Mouse (Mus musculus) hindbrain, embryonic 10.5 days (tissue): ENCODE results near the gene Slc2a10. TPM values are rescaled to one million over a fixed set of nuclear protein-coding genes. Genes with fewer than 3 reads are reported as not detected.

ENCODE experiments used
- DNase-seq: peaks from one replicate; pipeline ENCODE4 v3.0.0-alpha.2; 2017; ENCODE audit warnings: low spot score
- H3K27ac ChIP-seq: fragments of 300-500 bp; sonication (generic); 2 replicates; pipeline ENCODE4 v1.5.1; 2016; ENCODE audit warnings: mild to moderate bottlenecking, moderate library complexity
- H3K27me3 ChIP-seq: fragments of 300-500 bp; sonication (generic); 2 replicates; pipeline ENCODE4 v1.6.1; 2016; ENCODE audit warnings: mild to moderate bottlenecking; ENCODE audit not compliant: poor library complexity, insufficient read depth, severe bottlenecking
- H3K36me3 ChIP-seq: fragments of 300-500 bp; sonication (generic); 2 replicates; pipeline ENCODE4 v1.6.1; 2016; ENCODE audit warnings: mild to moderate bottlenecking, moderate library complexity
- H3K4me1 ChIP-seq: fragments of 300-500 bp; sonication (generic); replicated peaks from 2 replicates; pipeline ENCODE4 v1.6.1; 2016; ENCODE audit warnings: mild to moderate bottlenecking
- H3K4me3 ChIP-seq: fragments of 300-500 bp; sonication (generic); 2 replicates; pipeline ENCODE4 v1.5.1; 2016; ENCODE audit warnings: mild to moderate bottlenecking, moderate library complexity
- H3K9me3 ChIP-seq: fragments of 300-500 bp; sonication (generic); 2 replicates; pipeline ENCODE4 v1.6.1; 2016; ENCODE audit warnings: mild to moderate bottlenecking, moderate library complexity
- WGBS: fragments of 180-500 bp; shearing (Covaris S2); methylation state at CpG from one replicate; pipeline ENCODE4 v1.1.7; 2016; 5-methylcytosine and 5-hydroxymethylcytosine counted together
- polyA plus RNA-seq: library from polyadenylated mRNA; unstranded; fragments of >200 nt; fragmentation: Nextera tagmentation; extraction: Ambion mirVana; gene quantifications from 2 replicates; pipeline ENCODE4 v1.2.1, GENCODE M21; 2016

The Slc2a10 gene
- polyA plus RNA-seq, 1 experiment from 2014 or later: 5.0 TPM

DNA sequence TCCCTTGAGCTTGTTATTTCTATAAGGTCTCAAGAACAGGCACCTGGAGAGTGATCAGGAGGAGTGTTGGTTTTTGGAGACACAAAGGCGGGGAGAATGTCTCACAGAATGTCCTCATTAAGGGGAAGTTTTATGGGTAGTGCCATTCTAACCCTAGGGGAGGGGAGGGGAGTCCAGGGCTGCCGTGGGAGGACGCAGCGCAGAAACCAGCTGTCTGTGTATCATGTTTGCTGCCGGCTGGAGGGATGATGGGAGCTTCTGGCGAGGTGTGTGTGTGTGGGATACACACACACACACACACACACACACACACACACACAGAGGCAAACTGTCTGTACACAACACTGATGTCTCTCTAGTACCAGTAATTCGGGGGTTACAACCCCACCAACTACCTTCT is 8.8 kb downstream of the Slc2a10 start:
- 66% methylated on average over 7 of the region's 7 CpGs for WGBS

DNA sequence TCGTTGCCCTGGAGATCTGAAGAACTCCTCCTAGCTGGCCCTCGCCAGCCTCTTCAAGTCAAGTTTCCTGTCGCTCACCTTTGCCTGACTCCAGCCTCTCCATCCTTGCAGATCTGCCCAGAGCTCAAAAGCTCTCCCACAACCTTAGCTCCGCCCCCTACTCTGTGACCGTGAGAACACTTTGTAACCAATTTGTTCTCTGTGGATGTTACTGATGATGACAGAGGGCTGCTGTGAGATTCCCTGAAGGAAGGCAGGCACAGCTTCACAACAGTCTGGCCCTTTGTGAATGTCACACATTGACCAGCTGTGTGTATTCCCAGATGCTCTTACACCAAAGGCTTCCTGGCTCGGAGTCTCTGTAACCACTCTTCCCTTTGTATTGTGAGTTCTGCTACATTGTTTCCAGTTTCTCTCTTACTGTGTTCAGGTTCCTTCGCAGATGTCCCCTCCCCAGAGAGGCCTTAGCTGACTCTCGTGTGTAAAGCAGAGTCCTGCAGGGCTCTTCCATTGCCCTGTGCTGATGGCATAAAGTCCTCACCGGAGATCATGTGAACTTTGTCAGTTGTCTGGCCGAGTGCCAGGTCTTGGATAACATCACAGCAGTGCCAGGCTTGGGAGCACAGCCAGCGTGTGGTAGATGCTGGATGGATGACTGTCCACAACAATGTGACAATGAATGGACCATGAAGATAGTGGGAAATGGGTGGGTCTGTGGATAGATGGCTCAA is 9.4 kb downstream of the Slc2a10 start:
- 52% methylated on average over 11 of the region's 11 CpGs for WGBS
- no peaks in the 10 kb centered on the region for H3K36me3 ChIP-seq
- no peak overlapping the region for H3K4me3 ChIP-seq
- peak overlapping the region; percentile 64 for H3K27ac ChIP-seq
- H3K4me1 ChIP-seq: peaks cover 37% of the 10 kb centered on the region
- DNase-seq: no peak
- 0 out of 2 replicates have a peak, but pooled peaks cover 6% of the 10 kb centered on the region for H3K27me3 ChIP-seq
- no peaks in the 10 kb centered on the region for H3K9me3 ChIP-seq

More for the DNA sequence above, 8.8 kb downstream of the Slc2a10 start:
- Histone ChIP-seq H3K9me3 (no peaks in the 10 kb centered on the region), H3K36me3 (no peaks in the 10 kb centered on the region), H3K27ac (peak overlapping the region; percentile 64; the same call in 1 of the 2 replicates), H3K4me3 (no peak overlapping the region), H3K4me1 (peaks cover 37% of the 10 kb centered on the region), H3K27me3 (0 out of 2 replicates have a peak, but pooled peaks cover 6% of the 10 kb centered on the region)
- no peak for DNase-seq

DNA sequence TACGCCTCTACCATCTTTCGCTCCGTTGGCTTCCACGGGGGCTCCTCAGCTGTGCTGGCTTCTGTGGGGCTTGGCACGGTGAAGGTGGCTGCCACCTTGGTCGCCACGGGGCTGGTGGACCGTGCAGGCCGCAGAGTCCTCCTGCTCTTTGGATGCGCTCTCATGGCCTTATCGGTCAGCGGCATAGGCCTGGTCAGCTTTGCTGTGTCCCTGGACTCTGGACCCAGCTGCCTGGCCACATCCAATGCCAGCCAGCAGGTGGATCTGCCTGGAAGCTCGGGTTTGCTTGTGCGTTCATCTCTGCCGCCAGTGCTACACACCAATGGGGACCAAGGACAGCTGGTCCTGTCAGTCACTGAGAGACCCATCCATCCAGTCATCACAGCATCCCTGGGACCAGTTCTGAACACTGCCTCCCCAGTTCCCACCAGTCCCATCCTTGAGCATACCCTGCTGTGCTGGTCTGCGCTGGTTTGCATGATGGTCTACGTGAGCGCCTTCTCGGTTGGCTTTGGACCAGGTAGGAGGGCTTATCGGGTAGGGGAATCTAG is 11.7 kb downstream of the Slc2a10 start:
- H3K36me3 ChIP-seq: no peaks in the 10 kb centered on the region
- peaks cover 32% of the 10 kb centered on the region for H3K4me1 ChIP-seq
- H3K4me3 ChIP-seq: no peak overlapping the region
- no peaks in the 10 kb centered on the region for H3K9me3 ChIP-seq
- DNase-seq: no peak
- WGBS: 94% methylated on average over 20 of the region's 20 CpGs
- peak overlapping the region; percentile 67 for H3K27ac ChIP-seq
- H3K27me3 ChIP-seq: 0 out of 2 replicates have a peak, but pooled peaks cover 6% of the 10 kb centered on the region

DNA sequence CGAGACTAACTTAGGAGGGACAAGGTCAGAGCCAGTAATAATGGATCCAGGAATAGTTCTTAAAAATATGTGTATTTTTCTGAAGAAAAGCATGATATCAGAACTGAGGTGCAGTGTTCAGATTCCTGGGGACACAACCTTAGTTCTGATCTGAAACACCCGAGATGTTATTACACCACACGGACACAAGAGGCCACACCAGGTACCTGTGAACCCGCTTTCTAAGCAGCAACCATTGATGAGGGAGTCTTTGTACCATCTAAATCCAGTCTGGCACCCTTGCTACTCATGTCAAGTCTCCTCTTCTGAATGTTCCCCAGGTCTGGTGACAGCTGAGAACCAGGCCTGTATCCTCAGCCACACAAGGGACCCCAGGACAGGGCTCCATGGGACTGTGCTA is 22.0 kb downstream of the Slc2a10 start:
- peak overlapping the region; percentile 29; the same call in 1 of the 2 replicates for H3K27ac ChIP-seq
- 0 out of 2 replicates have a peak, but pooled peaks cover 5% of the 10 kb centered on the region for H3K27me3 ChIP-seq
- WGBS: 74% methylated on average over 4 of the region's 4 CpGs
- H3K4me1 ChIP-seq: peaks cover 10% of the 10 kb centered on the region; the same call in 1 of the 2 replicates
- no peaks in the 10 kb centered on the region for H3K36me3 ChIP-seq
- DNase-seq: no peak
- no peak overlapping the region for H3K4me3 ChIP-seq
- H3K9me3 ChIP-seq: no peaks in the 10 kb centered on the region

DNA sequence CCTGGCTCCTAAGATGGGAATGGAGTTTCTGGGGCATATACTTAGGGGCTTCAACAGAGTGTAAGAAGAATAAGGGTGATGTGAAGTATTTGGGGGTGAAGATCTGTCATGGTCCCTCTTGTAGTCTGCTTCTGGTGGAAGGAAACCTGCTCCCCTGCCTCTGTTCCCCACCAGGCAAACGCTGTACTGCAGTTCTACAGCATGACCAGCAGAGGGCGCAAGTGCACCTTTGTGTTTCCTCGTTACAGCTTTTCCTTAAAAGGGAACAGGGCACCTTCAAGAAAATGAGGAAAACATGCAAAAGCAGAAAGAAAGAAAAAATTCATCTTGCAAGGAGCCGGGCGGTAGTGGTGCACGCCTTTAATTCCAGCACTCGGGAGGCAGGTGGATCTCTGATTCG is 25.5 kb downstream of the Slc2a10 start:
- Histone ChIP-seq H3K4me1 (peaks cover 19% of the 10 kb centered on the region), H3K27ac (peak overlapping the region; percentile 71; the same call in 1 of the 2 replicates), H3K36me3 (no peaks in the 10 kb centered on the region), H3K27me3 (0 out of 2 replicates have a peak, but pooled peaks cover 5% of the 10 kb centered on the region), H3K4me3 (no peak overlapping the region), H3K9me3 (no peaks in the 10 kb centered on the region)
- DNase-seq: peak; percentile 74
- WGBS: 21% methylated on average over 8 of the region's 8 CpGs

DNA sequence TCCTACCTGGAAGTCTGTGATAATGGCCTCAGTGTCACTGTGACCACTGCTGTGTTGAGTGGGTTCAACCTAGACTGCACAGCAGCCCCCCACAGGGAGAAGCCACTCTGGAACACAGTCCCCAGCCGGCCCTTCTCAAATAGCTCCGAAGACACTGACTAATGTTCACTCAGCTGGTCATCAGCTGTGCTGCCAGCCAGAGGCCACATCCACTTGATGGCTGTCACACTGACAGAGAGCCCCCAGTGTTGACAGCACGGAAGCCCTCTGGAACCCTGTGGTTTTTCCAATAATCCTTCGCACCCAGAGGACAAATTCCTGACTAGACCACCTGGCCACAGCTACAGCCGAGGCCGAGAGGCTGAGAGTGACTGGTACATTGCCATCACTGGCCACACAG is 30.2 kb downstream of the Slc2a10 start:
- H3K9me3 ChIP-seq: no peaks in the 10 kb centered on the region
- 49% methylated on average over 6 of the region's 6 CpGs for WGBS
- no peaks in the 10 kb centered on the region for H3K36me3 ChIP-seq
- peaks cover 17% of the 10 kb centered on the region for H3K4me1 ChIP-seq
- H3K4me3 ChIP-seq: no peak overlapping the region
- H3K27ac ChIP-seq: peak overlapping the region; percentile 64
- no peak for DNase-seq
- 0 out of 2 replicates have a peak, but pooled peaks cover 5% of the 10 kb centered on the region for H3K27me3 ChIP-seq

DNA sequence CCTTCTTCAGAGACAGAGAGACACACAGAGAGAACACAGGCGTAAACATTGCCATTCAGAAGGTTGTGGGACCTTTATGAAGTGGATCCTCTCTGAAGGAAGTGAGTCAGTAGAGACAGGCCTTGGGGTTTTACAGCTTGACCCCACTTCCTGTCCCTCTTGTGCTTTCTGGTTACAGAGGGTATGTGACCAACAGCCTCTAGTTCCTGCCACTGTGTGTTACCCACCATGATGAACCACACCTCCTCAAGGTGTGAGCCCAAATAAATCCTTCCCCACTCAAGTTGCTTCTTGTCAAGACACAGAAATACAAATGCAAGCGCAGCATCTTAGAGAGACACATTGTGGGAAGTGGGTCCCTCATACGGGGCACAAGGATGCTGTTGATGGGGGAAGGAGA is 37.4 kb downstream of the Slc2a10 start:
- H3K4me1 ChIP-seq: peaks cover 10% of the 10 kb centered on the region
- no peaks in the 10 kb centered on the region for H3K36me3 ChIP-seq
- H3K27me3 ChIP-seq: 0 out of 2 replicates have a peak, but pooled peaks cover 7% of the 10 kb centered on the region
- H3K27ac ChIP-seq: no peak overlapping the region
- H3K9me3 ChIP-seq: no peaks in the 10 kb centered on the region
- 84% methylated on average over 3 of the region's 3 CpGs for WGBS
- no peak for DNase-seq
- H3K4me3 ChIP-seq: no peak overlapping the region

DNA sequence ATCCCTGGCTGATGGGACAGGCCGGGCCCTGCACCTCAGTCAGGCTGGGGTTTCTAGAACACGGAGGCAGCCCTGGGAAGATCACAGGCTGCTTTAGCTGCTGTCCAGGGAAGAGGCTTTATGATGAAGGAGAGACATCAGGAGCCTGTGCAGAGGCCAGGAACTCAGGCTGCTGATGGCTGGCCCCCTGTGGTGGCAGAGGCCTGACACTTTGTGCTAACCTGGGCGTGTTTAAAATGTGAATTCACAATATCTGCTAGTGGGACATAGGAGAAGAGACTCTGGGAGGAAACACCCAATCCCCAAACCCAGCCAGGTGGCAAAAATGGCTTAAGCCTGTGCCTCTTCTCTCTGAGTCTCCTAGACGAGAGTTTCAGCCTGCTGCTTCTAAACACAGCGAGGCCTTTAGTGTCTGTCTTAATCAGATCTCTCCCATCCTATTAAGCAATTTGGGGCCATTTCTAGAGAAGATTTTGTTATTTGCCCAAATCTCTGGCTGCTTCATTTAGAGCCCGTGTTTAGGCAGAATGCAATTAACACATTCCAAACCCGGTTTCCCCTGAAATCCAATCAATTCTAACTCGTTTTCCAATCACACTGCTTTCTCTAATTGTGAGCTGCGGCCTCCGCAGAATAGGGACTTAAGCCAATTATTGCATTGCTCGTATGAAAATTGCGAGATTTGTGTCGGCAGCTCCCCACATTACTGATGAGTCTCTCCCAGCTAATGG is 39.5 kb downstream of the Slc2a10 start:
- DNase-seq: no peak
- Histone ChIP-seq H3K36me3 (no peaks in the 10 kb centered on the region), H3K9me3 (no peaks in the 10 kb centered on the region), H3K27ac (peak overlapping the region; percentile 72; the same call in 1 of the 2 replicates), H3K27me3 (0 out of 2 replicates have a peak, but pooled peaks cover 7% of the 10 kb centered on the region), H3K4me1 (peaks cover 30% of the 10 kb centered on the region), H3K4me3 (no peak overlapping the region)
- WGBS: 69% methylated on average over 13 of the region's 13 CpGs

DNA sequence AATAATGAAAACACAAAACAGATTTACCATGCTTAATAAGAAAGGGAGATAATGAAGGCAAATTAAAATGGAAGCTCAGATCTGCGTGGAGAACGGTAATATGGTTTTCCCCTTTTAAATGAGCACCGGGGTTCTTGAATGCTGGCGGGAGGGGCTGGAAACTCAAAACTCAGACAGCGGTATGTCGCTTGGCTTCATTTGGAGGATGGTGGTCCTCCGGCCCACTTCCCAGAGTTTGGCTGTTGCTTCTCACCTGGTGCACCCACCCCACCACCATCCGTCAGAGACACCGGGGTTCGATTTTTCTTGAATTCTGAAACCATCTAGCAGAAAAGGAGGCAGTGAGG is 40.1 kb downstream of the Slc2a10 start:
- no peak for DNase-seq
- Histone ChIP-seq H3K4me1 (peaks cover 36% of the 10 kb centered on the region), H3K9me3 (no peaks in the 10 kb centered on the region), H3K27me3 (peaks cover 7% of the 10 kb centered on the region; the same call in 1 of the 2 replicates), H3K27ac (peak overlapping the region; percentile 2; the same call in 1 of the 2 replicates), H3K4me3 (no peak overlapping the region), H3K36me3 (no peaks in the 10 kb centered on the region)
- WGBS: 90% methylated on average over 10 of the region's 10 CpGs

DNA sequence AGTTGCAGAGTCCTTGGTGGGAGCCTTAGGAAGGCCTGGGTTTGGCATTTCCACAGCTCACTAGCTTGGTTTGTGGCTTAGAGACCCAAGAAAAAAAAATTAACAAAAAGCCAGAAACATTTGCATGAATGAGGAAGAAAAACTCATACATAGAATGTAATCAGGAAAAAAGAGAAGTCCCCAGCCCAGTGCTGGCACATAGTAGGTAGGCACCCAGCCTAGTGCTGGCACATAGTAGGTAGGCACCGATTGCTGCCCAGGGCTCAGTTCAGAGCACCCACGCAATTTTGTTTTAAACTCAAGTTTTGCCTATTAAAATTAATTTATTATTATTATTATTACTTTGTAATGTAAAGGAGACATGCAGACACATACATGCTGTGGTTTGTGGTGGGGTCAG is 42.1 kb downstream of the Slc2a10 start:
- no peak overlapping the region for H3K27ac ChIP-seq
- no peaks in the 10 kb centered on the region for H3K9me3 ChIP-seq
- no peak for DNase-seq
- H3K4me3 ChIP-seq: no peak overlapping the region
- no peaks in the 10 kb centered on the region for H3K36me3 ChIP-seq
- H3K4me1 ChIP-seq: peaks cover 36% of the 10 kb centered on the region
- H3K27me3 ChIP-seq: peaks cover 3% of the 10 kb centered on the region; the same call in 1 of the 2 replicates
- 92% methylated on average over 2 of the region's 2 CpGs for WGBS

DNA sequence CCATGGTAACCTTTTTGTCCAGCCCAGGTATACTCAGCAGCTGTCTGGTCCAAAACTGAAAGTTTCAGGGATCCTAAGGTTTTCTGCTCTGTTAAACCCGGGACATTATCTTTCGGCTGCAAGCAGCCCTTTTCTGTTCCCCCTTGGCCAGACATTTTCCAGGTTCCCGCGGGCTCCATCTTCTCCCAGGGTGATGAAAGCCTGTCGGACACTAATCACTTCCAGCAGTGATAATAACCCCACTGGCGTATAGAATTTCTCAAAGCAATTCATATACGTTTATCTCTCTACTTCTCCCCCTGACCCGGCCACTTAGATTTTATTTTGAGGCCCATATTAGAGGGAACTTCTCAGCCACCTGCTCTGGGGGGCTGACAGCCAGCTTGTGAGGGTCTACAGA is 42.8 kb downstream of the Slc2a10 start:
- H3K36me3 ChIP-seq: no peaks in the 10 kb centered on the region
- 64% methylated on average over 8 of the region's 8 CpGs for WGBS
- H3K4me3 ChIP-seq: no peak overlapping the region
- DNase-seq: no peak
- peaks cover 42% of the 10 kb centered on the region for H3K4me1 ChIP-seq
- no peaks in the 10 kb centered on the region for H3K9me3 ChIP-seq
- H3K27ac ChIP-seq: no peak overlapping the region
- H3K27me3 ChIP-seq: no peaks in the 10 kb centered on the region; the same call in 1 of the 2 replicates

DNA sequence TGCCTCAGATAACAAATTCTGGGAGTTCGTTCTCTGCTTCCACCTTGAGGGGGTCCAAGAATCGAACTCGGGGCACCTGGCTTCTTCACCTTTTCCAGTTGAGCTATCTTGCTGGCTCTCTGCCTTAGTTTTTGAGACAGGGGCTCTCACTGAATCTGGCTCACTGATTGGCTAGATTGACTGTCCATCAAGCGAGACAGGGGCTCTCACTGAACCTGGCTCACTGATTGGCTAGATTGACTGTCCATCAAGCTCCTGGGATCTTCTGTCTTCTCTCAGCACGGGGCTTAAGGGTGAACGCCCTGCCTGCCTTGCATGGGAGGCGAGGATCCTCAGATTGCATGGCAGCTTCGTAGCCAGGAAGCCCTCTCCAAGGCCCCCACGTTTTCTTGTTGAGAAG is 43.8 kb downstream of the Slc2a10 start:
- H3K4me1 ChIP-seq: peaks cover 44% of the 10 kb centered on the region
- WGBS: 54% methylated on average over 9 of the region's 9 CpGs
- no peak overlapping the region for H3K4me3 ChIP-seq
- no peaks in the 10 kb centered on the region for H3K9me3 ChIP-seq
- peak overlapping the region; percentile 29; the same call in 1 of the 2 replicates for H3K27ac ChIP-seq
- no peaks in the 10 kb centered on the region for H3K36me3 ChIP-seq
- no peaks in the 10 kb centered on the region; the same call in 1 of the 2 replicates for H3K27me3 ChIP-seq
- peak; percentile 53 for DNase-seq
